Comparison of ENCODE assay signal across 8 mouse cellular contexts in genomic region chr2:166273312-166274015, GRCm38 (mm10).
DNase-seq lines count a peak whose midpoint lies in the region; ATAC-seq and TF ChIP-seq lines count a peak whose summit lies in the region.

No protein-coding gene starts in this region.

- H3K4me3 ChIP-seq in intestine, embryonic 16.5 days (ENCODE audit: low read length) = no peak overlapping the region

- H3K4me1 ChIP-seq in intestine, embryonic 16.5 days (ENCODE audit: control insufficient read depth, insufficient read depth, low read length) = peaks cover 11% of the 10 kb centered on the region

- TF ChIP-seq CTCF in brain, embryonic 14.5 days (IDR thresholded peaks at IDR 0.05; ENCODE audit: borderline replicate concordance, extremely low read depth, insufficient read depth, insufficient read length) = no peak

- DNase-seq in adrenal gland, postnatal 14 days = peak; percentile 40
- DNase-seq in adrenal gland, postnatal 10 days = no peak
- DNase-seq in brain, embryonic 14.5 days (ENCODE audit: low read depth) = peak; percentile 90
- DNase-seq in lung, postnatal 10 days = peak; percentile 74
- DNase-seq in urinary bladder, postnatal 36 days (ENCODE audit: low spot score in 2 of 2) = no peak
- DNase-seq in cerebellum, postnatal 25 days = no peak
- no peak for DNase-seq in gastrocnemius, adult 8-10 months (ENCODE audit: low spot score in 2 of 2)

- H3K9ac ChIP-seq in intestine, embryonic 16.5 days (ENCODE audit: low read depth, low read length) = 0 out of 2 replicates have a peak overlapping the region, but pooled peaks have one; percentile 40

- H3K27me3 ChIP-seq in intestine, embryonic 16.5 days (replicated peaks; ENCODE audit: control insufficient read depth, insufficient read depth, low read length) = no peaks in the 10 kb centered on the region

- H3K4me2 ChIP-seq in intestine, embryonic 16.5 days (ENCODE audit: low read depth, low read length) = peak overlapping the region; percentile 31; the same call in 1 of the 2 replicates

- ATAC-seq in intestine, embryonic 16.5 days = peak; percentile 83

- H3K9me3 ChIP-seq in intestine, embryonic 16.5 days (ENCODE audit: control insufficient read depth, low read length) = no peaks in the 10 kb centered on the region

- WGBS in intestine, embryonic 16.5 days = 28% methylated on average over 23 of the region's 23 CpGs

- no peak for TF ChIP-seq POLR2A in brain, embryonic 14.5 days (IDR thresholded peaks at IDR 0.05; ENCODE audit: borderline replicate concordance, extremely low read depth, insufficient read depth, insufficient read length, poor library complexity, severe bottlenecking)

- H3K36me3 ChIP-seq in intestine, embryonic 16.5 days (ENCODE audit: control insufficient read depth, insufficient read depth, low read length) = no peaks in the 10 kb centered on the region

- H3K27ac ChIP-seq in intestine, embryonic 16.5 days (ENCODE audit: low read length) = peak overlapping the region; percentile 48; the same call in 1 of the 2 replicates

Comparison
In these comparisons a context has a peak if more than half of its experiments do, and no peak if none do; other contexts are left out.
1. DNase-seq: peak in adrenal gland, postnatal 14 days (single experiment), brain, embryonic 14.5 days (single experiment) and lung, postnatal 10 days (single experiment); none in adrenal gland, postnatal 10 days (single experiment), urinary bladder, postnatal 36 days (0 of 2), cerebellum, postnatal 25 days (0 of 2) and gastrocnemius, adult 8-10 months (0 of 2).